Comparison of ENCODE assay signal across 13 mouse cellular contexts in genomic region chr12:102008111-102008977, GRCm38 (mm10).
"Had no signal": no experiment of that assay in that cellular context is flagged by ENCODE, and none has a peak within 500 bp of the region (broad histone marks: within the 10 kb centered on the region; RNA-seq: fewer than 3 reads in every experiment).

No protein-coding gene starts in this region.

- DNase-seq: kidney, adult 18-20 months; kidney, postnatal 10 days; thymus, adult 2 months; thymus, postnatal 25 days had no signal

- H3K4me3 ChIP-seq: intestine, embryonic 15.5 days; left cerebral cortex, adult 2 months; limb, embryonic 10.5 days; liver, embryonic 12.5 days; lung, embryonic 15.5 days; megakaryocyte, embryonic 14.5 days; midbrain, embryonic 15.5 days; neural tube, embryonic 12.5 days; stomach, embryonic 15.5 days had no signal

- H3K27ac ChIP-seq: intestine, embryonic 15.5 days; left cerebral cortex, adult 2 months; limb, embryonic 10.5 days; liver, embryonic 12.5 days; lung, embryonic 15.5 days; midbrain, embryonic 15.5 days; neural tube, embryonic 12.5 days; stomach, embryonic 15.5 days had no signal

- H3K9ac ChIP-seq: intestine, embryonic 15.5 days; liver, embryonic 12.5 days; lung, embryonic 15.5 days; midbrain, embryonic 15.5 days; neural tube, embryonic 12.5 days; stomach, embryonic 15.5 days had no signal

- H3K36me3 ChIP-seq: stomach, embryonic 15.5 days had no signal

- H3K4me1 ChIP-seq: intestine, embryonic 15.5 days; limb, embryonic 10.5 days; liver, embryonic 12.5 days; megakaryocyte, embryonic 14.5 days; midbrain, embryonic 15.5 days; neural tube, embryonic 12.5 days; stomach, embryonic 15.5 days had no signal

- H3K9me3 ChIP-seq: intestine, embryonic 15.5 days; limb, embryonic 10.5 days; liver, embryonic 12.5 days; lung, embryonic 15.5 days; megakaryocyte, embryonic 14.5 days; midbrain, embryonic 15.5 days; neural tube, embryonic 12.5 days; stomach, embryonic 15.5 days had no signal

- H3K27me3 ChIP-seq: intestine, embryonic 15.5 days; liver, embryonic 12.5 days; lung, embryonic 15.5 days; megakaryocyte, embryonic 14.5 days; midbrain, embryonic 15.5 days; neural tube, embryonic 12.5 days; stomach, embryonic 15.5 days had no signal

- ATAC-seq: intestine, embryonic 15.5 days; liver, embryonic 12.5 days; midbrain, embryonic 15.5 days had no signal
